Mouse (Mus musculus) liver, embryonic 14.5 days (tissue): ENCODE measurements around the gene Mtmr3.

Experiments
- CTCF ChIP-seq: IDR thresholded peaks from 2 replicates; pipeline ENCODE4 v1.5.1; 2016; ENCODE audit warnings: antibody characterized with exemption, low read depth, control low read depth
- EP300 ChIP-seq: IDR thresholded peaks from 2 replicates; pipeline ENCODE4 v1.6.1; 2016; ENCODE audit warnings: antibody characterized with exemption, low read depth

DNA sequence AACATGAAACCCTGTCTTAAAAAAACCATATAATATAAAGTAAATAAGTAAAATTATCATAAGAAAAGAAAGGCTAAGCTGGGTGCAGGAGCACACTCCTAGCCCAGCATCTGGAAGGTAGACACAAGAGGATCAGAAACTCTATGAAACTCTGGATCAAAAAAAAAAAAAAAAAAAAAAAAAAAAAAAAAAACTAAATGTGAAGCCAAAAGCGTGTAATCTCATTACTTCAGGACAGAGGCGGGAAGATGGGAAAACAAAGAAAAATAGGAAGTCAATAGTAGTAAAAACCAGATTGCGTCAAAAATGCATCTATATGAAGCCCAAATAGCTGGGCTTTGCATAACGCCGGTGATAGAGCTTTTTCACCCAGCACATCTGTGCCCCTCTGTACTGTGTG, 7.2 kb upstream of the Mtmr3 start:
- TF ChIP-seq CTCF (no peak), EP300 (no peak)
